Mouse (Mus musculus) kidney, postnatal 14 days (tissue): ENCODE measurements at regions not wholly inside any gene's neighbourhood (a gene's known extent, or its start where the extent isn't known, plus 50 kb on each side); places are given as distances from the start of the nearest gene placed in this dataset.

Source experiments
- DNase-seq: peaks from one replicate; pipeline ENCODE4 v3.0.0; 2022; ENCODE audit warnings: mixed read lengths

DNA sequence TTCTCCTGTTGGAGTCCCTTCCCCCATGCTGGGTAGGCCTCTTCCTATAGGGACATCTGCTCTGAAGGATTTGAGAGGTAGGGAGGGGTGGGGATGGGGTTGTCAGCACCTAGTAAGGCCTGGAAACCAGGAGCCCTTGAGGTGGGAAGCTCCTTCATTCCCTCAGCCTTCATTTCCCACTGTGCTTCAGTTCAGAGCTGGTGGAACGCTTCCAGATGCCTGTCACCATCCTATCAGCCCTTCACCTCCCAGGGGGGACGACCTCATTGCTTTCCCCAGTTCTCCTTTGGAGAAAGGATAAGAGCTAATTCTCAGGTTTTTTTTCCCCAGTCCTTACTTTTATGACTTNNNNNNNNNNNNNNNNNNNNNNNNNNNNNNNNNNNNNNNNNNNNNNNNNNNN is 65.8 kb upstream of the Runx1 start:
- no peak for DNase-seq

DNA sequence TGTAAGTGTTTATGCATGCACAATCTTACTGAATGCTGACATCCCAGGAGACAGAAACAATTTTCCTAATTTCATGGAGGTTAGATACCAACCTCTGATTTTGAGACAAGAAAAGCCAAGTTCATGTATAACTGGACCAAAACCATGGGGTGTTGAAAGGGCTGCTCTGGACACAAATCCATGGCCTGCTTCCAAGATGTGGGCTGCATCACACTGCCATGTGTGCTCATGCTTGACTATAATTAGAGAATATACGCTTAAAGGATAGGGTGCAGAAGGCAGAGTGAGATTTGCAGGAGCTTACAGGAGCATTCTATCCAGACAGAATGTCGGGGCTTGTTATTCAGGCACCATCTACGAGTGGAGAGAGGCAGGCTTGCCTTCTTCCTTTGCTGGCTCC is 64.8 kb upstream of the Runx1 start:
- no peak for DNase-seq

DNA sequence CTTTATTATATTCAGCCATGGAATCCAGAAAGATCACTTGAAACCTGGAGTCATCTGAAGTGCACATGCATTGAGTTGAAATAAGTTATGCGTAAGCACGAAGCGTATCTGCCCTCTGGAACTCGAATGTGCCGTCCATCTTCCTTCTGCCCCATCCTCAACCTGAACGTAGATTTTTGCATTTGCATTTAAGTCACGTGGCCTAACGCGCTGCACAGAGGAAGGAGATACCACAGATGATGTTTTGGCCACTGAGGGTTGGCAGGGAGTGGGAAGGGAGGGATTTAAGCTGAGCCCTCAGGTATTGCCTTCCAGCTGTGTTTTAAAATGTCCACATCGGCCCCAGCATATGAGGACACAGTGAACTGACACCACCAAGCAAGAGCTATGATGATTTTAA is 63.6 kb upstream of the Runx1 start:
- no peak for DNase-seq

DNA sequence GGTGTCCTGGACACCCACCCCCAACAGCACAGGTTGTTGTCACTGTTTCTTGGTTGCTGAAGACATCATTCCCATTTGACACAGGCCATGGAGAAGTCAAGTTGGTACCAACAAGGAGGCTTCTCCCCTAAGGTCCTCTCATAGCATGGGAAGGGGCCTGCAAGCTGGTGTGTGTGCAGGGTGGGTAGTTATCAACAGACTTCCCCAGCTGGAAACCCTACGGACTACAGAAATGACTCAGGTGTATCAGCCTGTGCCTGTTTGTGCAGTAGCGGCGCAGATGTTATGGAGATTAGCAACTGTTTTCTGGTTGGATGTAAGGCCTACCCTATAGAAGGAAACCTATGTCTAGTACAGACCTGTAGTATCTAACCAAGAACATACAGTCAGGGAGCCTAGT is 60.3 kb upstream of the Runx1 start:
- no peak for DNase-seq

DNA sequence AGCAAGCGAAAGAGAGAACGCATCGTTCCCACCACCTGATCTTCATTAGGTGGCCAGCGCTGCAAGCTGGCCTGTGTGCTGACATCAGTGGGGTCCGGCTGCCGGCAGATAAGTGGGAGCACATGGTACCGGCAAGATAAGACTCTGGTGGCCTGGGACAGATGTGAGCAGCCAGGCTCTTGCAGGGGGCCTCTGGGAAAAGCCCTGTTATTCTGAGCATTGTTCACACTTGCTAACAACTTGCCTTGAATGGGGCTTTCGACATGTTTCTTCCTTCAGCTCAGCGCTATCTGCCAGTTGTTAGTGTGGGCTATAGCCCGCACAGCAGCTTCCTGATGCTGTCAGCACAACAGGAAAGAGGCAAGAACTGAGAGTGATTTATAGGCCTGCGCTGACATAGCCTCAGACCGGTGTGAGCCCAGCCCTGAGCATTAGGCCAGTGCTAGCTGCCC is 57.9 kb upstream of the Runx1 start:
- peak; percentile 43 for DNase-seq

DNA sequence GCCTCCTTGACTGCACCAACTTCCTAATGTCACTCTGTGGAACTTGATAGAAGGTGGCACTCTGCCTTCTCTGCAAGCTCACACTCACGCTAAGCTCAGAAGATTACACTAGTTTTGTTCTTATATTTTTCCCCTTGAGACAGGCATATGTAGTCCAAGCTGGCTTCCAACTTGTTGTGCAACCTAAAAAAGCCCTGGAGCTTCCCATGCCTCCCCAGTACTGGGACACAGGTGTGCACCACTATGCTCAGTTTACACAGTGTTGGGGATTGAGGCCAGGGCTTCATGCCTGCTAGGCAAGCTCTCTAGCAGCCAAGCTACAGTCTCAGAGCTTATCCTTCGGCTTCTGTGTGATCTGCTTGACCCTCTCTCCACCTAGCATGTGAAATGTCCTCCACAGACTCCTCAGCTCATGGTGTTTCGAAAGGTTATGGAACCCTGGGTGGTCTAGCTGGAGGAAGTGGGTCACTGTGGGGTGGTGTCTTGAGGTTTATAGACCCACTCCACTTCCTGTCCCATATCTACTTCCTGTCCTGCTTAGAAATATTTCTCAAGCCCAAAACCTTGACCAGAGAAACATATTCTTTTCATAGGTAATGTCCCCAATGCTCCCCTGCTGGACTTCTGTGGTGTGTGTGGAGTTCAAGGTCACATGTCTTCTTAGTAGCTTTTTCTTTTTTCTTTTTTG is 54.6 kb upstream of the Runx1 start:
- DNase-seq: no peak

DNA sequence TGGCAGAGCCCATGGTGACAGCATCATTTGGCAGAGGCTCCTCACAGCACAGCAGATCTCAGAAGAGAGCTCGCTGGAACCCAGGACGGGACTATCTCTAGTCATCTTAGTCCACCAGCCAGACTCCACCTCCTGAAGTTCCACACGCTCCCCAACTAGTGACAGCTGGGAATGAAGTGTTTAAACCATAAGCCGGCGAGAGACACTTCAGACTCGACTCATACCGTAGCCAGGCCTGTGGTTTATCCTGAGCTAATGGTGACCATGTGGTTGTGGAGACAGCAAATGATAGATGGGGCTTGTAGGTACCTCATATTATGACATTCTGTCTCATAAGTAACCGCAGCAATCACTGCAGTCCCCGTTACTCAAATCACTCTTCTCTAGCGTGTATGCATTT is 52.1 kb upstream of the Runx1 start:
- no peak for DNase-seq
